Mouse (Mus musculus): ENCODE measurements at regions not wholly inside any gene's neighbourhood (a gene's known extent, or its start where the extent isn't known, plus 50 kb on each side); places are given as distances from the start of the nearest gene placed in this dataset.

DNA sequence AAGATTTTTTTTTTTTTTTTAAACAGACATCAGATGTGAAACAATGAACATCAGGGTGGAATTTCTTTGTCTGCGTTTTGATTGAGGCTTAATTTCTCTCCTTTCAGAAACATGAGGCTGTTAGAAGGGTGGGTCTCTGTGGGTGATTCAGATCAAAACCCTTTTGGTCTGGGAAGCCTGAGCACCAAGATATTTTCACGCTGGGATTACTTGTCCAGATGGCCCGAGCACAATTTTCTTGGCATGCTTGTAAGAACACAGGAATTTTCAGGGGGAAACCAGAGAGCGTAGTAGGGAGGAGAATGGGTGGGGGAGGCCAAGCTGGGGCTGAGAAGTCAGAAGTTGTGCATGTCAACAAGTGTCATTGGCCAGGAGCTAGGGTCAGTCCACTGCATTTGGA, 76.6 kb upstream of the Lrig1 start:
- Histone ChIP-seq H3K4me1 (replicated peaks; ENCODE audit: control insufficient read depth, insufficient read depth, low read length) (peaks cover 27% of the 10 kb centered on the region), H3K9me3 (ENCODE audit: control insufficient read depth, low read length) (no peaks in the 10 kb centered on the region), H3K9ac (ENCODE audit: low read length) (no peak overlapping the region), H3K36me3 (ENCODE audit: control insufficient read depth, insufficient read depth, low read length) (no peaks in the 10 kb centered on the region), H3K27ac (ENCODE audit: low read depth) (no peak overlapping the region), H3K4me2 (ENCODE audit: low read length) (no peak overlapping the region), H3K4me3 (ENCODE audit: low read depth, low read length) (no peak overlapping the region), H3K27me3 (replicated peaks; ENCODE audit: control insufficient read depth, insufficient read depth, low read length) (no peaks in the 10 kb centered on the region)
- DNase-seq (ENCODE audit: low spot score), result no peak
- 48% methylated on average over 4 of the region's 4 CpGs for WGBS
- ATAC-seq (replicated peaks; ENCODE audit: low FRiP score, low TSS enrichment, low read depth), result no peak

GRCm38 (mm10) chr6:94774871-94775270, 74.9 kb upstream of the Lrig1 start:
- 92% methylated on average over 3 of the region's 3 CpGs for WGBS

GRCm38 (mm10) chr6:94773604-94774486, 73.9 kb upstream of the Lrig1 start:
- WGBS, result 3% methylated on average over 27 of the region's 27 CpGs
- no peaks in the 10 kb centered on the region for H3K36me3 ChIP-seq (ENCODE audit: control insufficient read depth, insufficient read depth, low read length)
- peak; percentile 75 for DNase-seq (ENCODE audit: low spot score)
- peak overlapping the region; percentile 86 for H3K27ac ChIP-seq (ENCODE audit: low read depth)
- ATAC-seq (replicated peaks; ENCODE audit: low FRiP score, low TSS enrichment, low read depth), result 0 out of 2 replicates have a peak, but pooled peaks have one; percentile 43
- H3K4me2 ChIP-seq (ENCODE audit: low read length), result peak overlapping the region; percentile 49
- H3K27me3 ChIP-seq (replicated peaks; ENCODE audit: control insufficient read depth, insufficient read depth, low read length), result no peaks in the 10 kb centered on the region
- 0 out of 2 replicates have a peak overlapping the region, but pooled peaks have one; percentile 8 for H3K9ac ChIP-seq (ENCODE audit: low read length)
- H3K4me1 ChIP-seq (replicated peaks; ENCODE audit: control insufficient read depth, insufficient read depth, low read length), result peaks cover 22% of the 10 kb centered on the region
- H3K4me3 ChIP-seq (ENCODE audit: low read depth, low read length), result peak overlapping the region; percentile 8; the same call in 1 of the 2 replicates
- no peaks in the 10 kb centered on the region for H3K9me3 ChIP-seq (ENCODE audit: control insufficient read depth, low read length)

More at GRCm38 (mm10) chr6:94774871-94775270, 74.9 kb upstream of the Lrig1 start:
- Histone ChIP-seq H3K9ac (ENCODE audit: low read length) (no peak overlapping the region), H3K4me1 (replicated peaks; ENCODE audit: control insufficient read depth, insufficient read depth, low read length) (peaks cover 26% of the 10 kb centered on the region), H3K9me3 (ENCODE audit: control insufficient read depth, low read length) (no peaks in the 10 kb centered on the region), H3K27me3 (replicated peaks; ENCODE audit: control insufficient read depth, insufficient read depth, low read length) (no peaks in the 10 kb centered on the region), H3K4me2 (ENCODE audit: low read length) (0 out of 2 replicates have a peak overlapping the region, but pooled peaks have one; percentile 49), H3K36me3 (ENCODE audit: control insufficient read depth, insufficient read depth, low read length) (no peaks in the 10 kb centered on the region), H3K27ac (ENCODE audit: low read depth) (peak overlapping the region; percentile 86; the same call in 1 of the 2 replicates), H3K4me3 (ENCODE audit: low read depth, low read length) (no peak overlapping the region)
- DNase-seq (ENCODE audit: low spot score) (no peak), ATAC-seq (replicated peaks; ENCODE audit: low FRiP score, low TSS enrichment, low read depth) (no peak)

- no peaks in the 10 kb centered on the region for H3K36me3 ChIP-seq (ENCODE audit: control insufficient read depth, insufficient read depth, low read length)
- no peaks in the 10 kb centered on the region for H3K27me3 ChIP-seq (replicated peaks; ENCODE audit: control insufficient read depth, insufficient read depth, low read length)
- 0 out of 2 replicates have a peak, but pooled peaks have one; percentile 2 for ATAC-seq (replicated peaks; ENCODE audit: low FRiP score, low TSS enrichment, low read depth)
- no peaks in the 10 kb centered on the region for H3K9me3 ChIP-seq (ENCODE audit: control insufficient read depth, low read length)
- peak overlapping the region; percentile 86 for H3K27ac ChIP-seq (ENCODE audit: low read depth)
- peaks cover 16% of the 10 kb centered on the region for H3K4me1 ChIP-seq (replicated peaks; ENCODE audit: control insufficient read depth, insufficient read depth, low read length)
- H3K9ac ChIP-seq (ENCODE audit: low read length), result 0 out of 2 replicates have a peak overlapping the region, but pooled peaks have one; percentile 8
- WGBS, result 35% methylated on average over 12 of the region's 12 CpGs
- H3K4me3 ChIP-seq (ENCODE audit: low read depth, low read length), result no peak overlapping the region
- H3K4me2 ChIP-seq (ENCODE audit: low read length), result peak overlapping the region; percentile 49
- no peak for DNase-seq (ENCODE audit: low spot score)
These were observed 73.1 kb upstream of the Lrig1 start for GRCm38 (mm10) chr6:94772868-94773603.

DNA sequence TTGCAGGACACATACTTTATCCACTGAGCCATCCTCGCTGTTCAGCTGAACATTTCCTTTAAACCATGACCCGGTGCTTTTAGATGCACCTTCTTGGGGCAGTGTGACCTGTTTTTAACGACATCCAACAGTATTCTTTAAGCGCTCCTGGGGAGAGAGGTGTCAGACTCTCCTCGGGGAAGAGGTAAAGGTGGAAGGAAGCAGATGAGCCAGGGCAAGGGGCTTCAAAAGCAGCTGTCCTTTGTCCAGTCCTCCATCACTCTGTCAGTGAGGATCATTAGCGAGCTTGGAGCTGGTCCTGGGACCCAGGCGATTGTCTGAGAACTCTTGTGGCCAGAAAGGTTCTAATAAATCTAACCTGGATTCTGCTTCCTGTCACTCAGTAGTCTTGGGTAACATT, 72.4 kb upstream of the Lrig1 start:
- no peak for DNase-seq (ENCODE audit: low spot score)
- no peak overlapping the region for H3K4me3 ChIP-seq (ENCODE audit: low read depth, low read length)
- no peaks in the 10 kb centered on the region for H3K36me3 ChIP-seq (ENCODE audit: control insufficient read depth, insufficient read depth, low read length)
- no peaks in the 10 kb centered on the region for H3K9me3 ChIP-seq (ENCODE audit: control insufficient read depth, low read length)
- WGBS, result 49% methylated on average over 7 of the region's 7 CpGs
- peak overlapping the region; percentile 86; the same call in 1 of the 2 replicates for H3K27ac ChIP-seq (ENCODE audit: low read depth)
- no peak for ATAC-seq (replicated peaks; ENCODE audit: low FRiP score, low TSS enrichment, low read depth)
- no peak overlapping the region for H3K4me2 ChIP-seq (ENCODE audit: low read length)
- H3K27me3 ChIP-seq (replicated peaks; ENCODE audit: control insufficient read depth, insufficient read depth, low read length), result no peaks in the 10 kb centered on the region
- no peak overlapping the region for H3K9ac ChIP-seq (ENCODE audit: low read length)
- H3K4me1 ChIP-seq (replicated peaks; ENCODE audit: control insufficient read depth, insufficient read depth, low read length), result peaks cover 16% of the 10 kb centered on the region

DNA sequence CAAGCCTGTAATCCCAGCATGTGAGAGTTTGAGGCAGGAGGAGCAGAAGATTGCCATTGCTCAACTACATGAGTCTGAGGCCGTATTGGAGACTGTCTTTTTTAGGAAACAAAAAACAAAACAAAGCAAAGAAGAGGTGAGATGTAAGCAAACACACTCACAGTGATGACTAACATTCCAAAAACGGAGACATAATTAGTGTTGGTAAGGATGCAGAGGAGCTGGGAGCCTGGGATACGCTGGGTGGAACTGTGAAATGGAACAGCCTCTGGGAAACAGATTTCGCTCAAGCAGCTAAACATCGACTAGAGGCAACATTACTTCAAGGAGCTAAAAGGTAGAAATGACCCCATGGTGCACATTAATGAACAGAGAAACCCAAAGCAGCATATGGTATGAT, 68.3 kb upstream of the Lrig1 start:
- 86% methylated on average over 5 of the region's 5 CpGs for WGBS
- Histone ChIP-seq H3K4me1 (replicated peaks; ENCODE audit: control insufficient read depth, insufficient read depth, low read length) (peaks cover 5% of the 10 kb centered on the region; the same call in 1 of the 2 replicates), H3K27me3 (replicated peaks; ENCODE audit: control insufficient read depth, insufficient read depth, low read length) (no peaks in the 10 kb centered on the region), H3K4me3 (ENCODE audit: low read depth, low read length) (no peak overlapping the region), H3K4me2 (ENCODE audit: low read length) (no peak overlapping the region), H3K9ac (ENCODE audit: low read length) (no peak overlapping the region), H3K36me3 (ENCODE audit: control insufficient read depth, insufficient read depth, low read length) (no peaks in the 10 kb centered on the region), H3K9me3 (ENCODE audit: control insufficient read depth, low read length) (no peaks in the 10 kb centered on the region), H3K27ac (ENCODE audit: low read depth) (no peak overlapping the region)
- no peak for ATAC-seq (replicated peaks; ENCODE audit: low FRiP score, low TSS enrichment, low read depth)
- DNase-seq (ENCODE audit: low spot score), result no peak

GRCm38 (mm10) chr6:94765724-94766123, 65.8 kb upstream of the Lrig1 start:
- WGBS, result 64% methylated on average over 6 of the region's 6 CpGs
- H3K27me3 ChIP-seq (replicated peaks; ENCODE audit: control insufficient read depth, insufficient read depth, low read length), result no peaks in the 10 kb centered on the region
- H3K36me3 ChIP-seq (ENCODE audit: control insufficient read depth, insufficient read depth, low read length), result no peaks in the 10 kb centered on the region
- ATAC-seq (replicated peaks; ENCODE audit: low FRiP score, low TSS enrichment, low read depth), result no peak
- no peaks in the 10 kb centered on the region for H3K9me3 ChIP-seq (ENCODE audit: control insufficient read depth, low read length)
- no peak for DNase-seq (ENCODE audit: low spot score)
- no peak overlapping the region for H3K9ac ChIP-seq (ENCODE audit: low read length)
- H3K4me1 ChIP-seq (replicated peaks; ENCODE audit: control insufficient read depth, insufficient read depth, low read length), result peaks cover 13% of the 10 kb centered on the region; the same call in 1 of the 2 replicates
- no peak overlapping the region for H3K4me2 ChIP-seq (ENCODE audit: low read length)
- no peak overlapping the region for H3K27ac ChIP-seq (ENCODE audit: low read depth)
- H3K4me3 ChIP-seq (ENCODE audit: low read depth, low read length), result no peak overlapping the region

DNA sequence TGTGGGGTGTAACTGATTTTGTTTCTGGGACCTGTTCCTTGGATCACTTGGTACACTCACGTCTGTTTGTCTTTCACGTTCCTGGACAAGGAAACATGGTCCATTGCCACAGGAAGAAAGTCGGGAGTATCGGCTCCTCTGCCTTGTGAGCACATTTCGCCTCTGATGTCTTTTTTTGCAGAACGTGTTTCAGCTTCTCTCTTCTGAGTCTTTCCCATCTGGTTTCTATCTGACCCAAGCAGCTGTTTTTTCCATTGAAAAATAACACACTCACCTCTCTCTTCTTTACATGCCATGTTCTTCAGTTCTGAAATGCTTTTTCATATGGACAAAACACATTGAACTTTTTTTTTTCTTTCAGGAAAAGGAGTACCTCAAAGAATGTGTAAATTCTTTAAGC, 61.4 kb upstream of the Lrig1 start:
- no peaks in the 10 kb centered on the region for H3K36me3 ChIP-seq (ENCODE audit: control insufficient read depth, insufficient read depth, low read length)
- H3K9me3 ChIP-seq (ENCODE audit: control insufficient read depth, low read length), result no peaks in the 10 kb centered on the region
- DNase-seq (ENCODE audit: low spot score) (no peak), ATAC-seq (replicated peaks; ENCODE audit: low FRiP score, low TSS enrichment, low read depth) (0 out of 2 replicates have a peak, but pooled peaks have one; percentile 15)
- no peak overlapping the region for H3K9ac ChIP-seq (ENCODE audit: low read length)
- H3K4me3 ChIP-seq (ENCODE audit: low read depth, low read length), result no peak overlapping the region
- peaks cover 14% of the 10 kb centered on the region; the same call in 1 of the 2 replicates for H3K4me1 ChIP-seq (replicated peaks; ENCODE audit: control insufficient read depth, insufficient read depth, low read length)
- peak overlapping the region; percentile 82 for H3K27ac ChIP-seq (ENCODE audit: low read depth)
- WGBS, result 38% methylated on average over 6 of the region's 6 CpGs
- H3K4me2 ChIP-seq (ENCODE audit: low read length), result no peak overlapping the region
- H3K27me3 ChIP-seq (replicated peaks; ENCODE audit: control insufficient read depth, insufficient read depth, low read length), result no peaks in the 10 kb centered on the region

Data from intestine, embryonic 14.5 days (tissue).